In the genomic region with DNA sequence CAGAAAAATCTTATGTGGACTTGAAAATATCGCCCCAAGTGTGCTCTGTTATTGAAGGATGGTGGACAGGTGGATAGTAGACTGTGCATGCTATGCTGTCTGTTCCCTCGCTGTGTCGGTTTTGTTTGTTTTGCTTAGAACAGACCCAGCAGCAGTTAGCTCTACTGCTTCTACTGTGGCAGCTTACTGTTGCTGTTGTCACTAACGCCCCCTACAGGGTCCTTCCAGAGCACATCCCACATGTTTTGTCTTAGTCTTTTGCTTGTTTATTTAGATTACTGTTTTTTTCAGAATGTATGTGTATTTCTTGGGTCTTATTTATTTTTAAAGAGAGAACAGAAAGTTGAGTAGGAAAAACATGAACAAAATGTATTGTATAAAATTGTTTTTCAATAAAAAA, we compare ENCODE assay signal across 14 mouse cellular contexts. TPM values are rescaled to one million over a fixed set of nuclear protein-coding genes. Genes with fewer than 3 reads are reported as not detected.
DNase-seq lines count a peak whose midpoint lies in the region; ATAC-seq and TF ChIP-seq lines count a peak whose summit lies in the region.
"Had no signal": no experiment of that assay in that cellular context is flagged by ENCODE, and none has a peak within 500 bp of the region (broad histone marks: within the 10 kb centered on the region; RNA-seq: fewer than 3 reads in every experiment).

No protein-coding gene starts in this region.

- no peak overlapping the region for H3K9ac ChIP-seq in intestine, postnatal 0 days (ENCODE audit: low read depth, low read length)
- no peak overlapping the region for H3K9ac ChIP-seq in intestine, embryonic 16.5 days (ENCODE audit: low read depth, low read length)
- H3K9ac ChIP-seq: heart, embryonic 13.5 days had no signal

- H3K27me3 ChIP-seq in intestine, postnatal 0 days (replicated peaks; ENCODE audit: control insufficient read depth, insufficient read depth, low read length), result no peaks in the 10 kb centered on the region
- H3K27me3 ChIP-seq in intestine, embryonic 16.5 days (replicated peaks; ENCODE audit: control insufficient read depth, insufficient read depth, low read length), result no peaks in the 10 kb centered on the region
- H3K27me3 ChIP-seq: heart, embryonic 13.5 days had no signal

- peak; percentile 13 for DNase-seq in thymus, postnatal 0 days (ENCODE audit: low spot score)
- DNase-seq in thymus, postnatal 36 days, result no peak
- peak; percentile 61 for DNase-seq in ZHBTc4 (ENCODE audit: low read depth, low spot score)
- DNase-seq in frontal cortex, postnatal 36 days (ENCODE audit: low spot score in 2 of 2), result no peak
- no peak for DNase-seq in kidney, postnatal 10 days
- DNase-seq: cerebellum, postnatal 36 days; lung, postnatal 14 days; thymus, postnatal 14 days had no signal

- H3K9me3 ChIP-seq in intestine, postnatal 0 days (ENCODE audit: control insufficient read depth), result no peaks in the 10 kb centered on the region
- no peaks in the 10 kb centered on the region for H3K9me3 ChIP-seq in intestine, embryonic 16.5 days (ENCODE audit: control insufficient read depth, low read length)
- H3K9me3 ChIP-seq: heart, embryonic 13.5 days; limb, embryonic 10.5 days had no signal

- no peak overlapping the region for H3K27ac ChIP-seq in intestine, postnatal 0 days (ENCODE audit: low read depth, low read length)
- no peak overlapping the region for H3K27ac ChIP-seq in intestine, embryonic 16.5 days (ENCODE audit: low read length)
- H3K27ac ChIP-seq: heart, embryonic 13.5 days; limb, embryonic 10.5 days had no signal

- H3K4me1 ChIP-seq in intestine, postnatal 0 days (replicated peaks; ENCODE audit: control insufficient read depth, insufficient read depth, low read length), result no peaks in the 10 kb centered on the region
- H3K4me1 ChIP-seq in intestine, embryonic 16.5 days (ENCODE audit: control insufficient read depth, insufficient read depth, low read length), result no peaks in the 10 kb centered on the region
- H3K4me1 ChIP-seq: limb, embryonic 10.5 days had no signal

- TF ChIP-seq CTCF in intestine, postnatal 0 days (IDR thresholded peaks at IDR 0.05; ENCODE audit: low read depth), result peak; percentile 43; the same call in 1 of the 2 replicates

- no peak overlapping the region for H3K4me3 ChIP-seq in intestine, postnatal 0 days (ENCODE audit: low read depth, low read length)
- no peak overlapping the region for H3K4me3 ChIP-seq in intestine, embryonic 16.5 days (ENCODE audit: low read length)
- H3K4me3 ChIP-seq: erythroblast, embryonic 14.5 days; heart, embryonic 13.5 days; limb, embryonic 10.5 days had no signal

- no peak overlapping the region for H3K4me2 ChIP-seq in intestine, postnatal 0 days (replicated peaks; ENCODE audit: low read depth)
- H3K4me2 ChIP-seq in intestine, embryonic 16.5 days (ENCODE audit: low read depth, low read length), result no peak overlapping the region
- H3K4me2 ChIP-seq: heart, embryonic 13.5 days had no signal

- peaks cover 75% of the 10 kb centered on the region for H3K36me3 ChIP-seq in intestine, postnatal 0 days (ENCODE audit: control insufficient read depth, insufficient read depth)
- peaks cover 10% of the 10 kb centered on the region for H3K36me3 ChIP-seq in intestine, embryonic 16.5 days (ENCODE audit: control insufficient read depth, insufficient read depth, low read length)

- no peak for ATAC-seq in intestine, postnatal 0 days
- ATAC-seq in intestine, embryonic 16.5 days, result no peak
- ATAC-seq: inflammation-experienced regulatory T-cells, adult 6 months had no signal

- WGBS in intestine, postnatal 0 days, result 59% methylated on average over 4 of the region's 4 CpGs
- 61% methylated on average over 4 of the region's 4 CpGs for WGBS in intestine, embryonic 16.5 days

RNA-seq across cellular contexts. Expression of gene Uqcrc2, which starts 8.2 kb away (rescaled TPM):
- polyA plus RNA-seq in intestine, postnatal 0 days (2015; fragmentation: Nextera tagmentation; extraction: Ambion mirVana), result 246 and 267 TPM in 2 replicates
- 339 and 345 TPM in 2 replicates for polyA plus RNA-seq in intestine, embryonic 16.5 days (2015; fragmentation: Nextera tagmentation; extraction: Ambion mirVana)
- polyA plus RNA-seq in thymus, postnatal 0 days (2015; fragmentation: Nextera tagmentation; extraction: Ambion mirVana), result 213 and 220 TPM in 2 replicates

RNA-seq across cellular contexts. Expression of gene Pdzd9, which starts 26.9 kb away (rescaled TPM):
- 0.33 and 0.68 TPM in 2 replicates for polyA plus RNA-seq in intestine, postnatal 0 days (2015; fragmentation: Nextera tagmentation; extraction: Ambion mirVana)
- 0.18 and 0.34 TPM in 2 replicates for polyA plus RNA-seq in intestine, embryonic 16.5 days (2015; fragmentation: Nextera tagmentation; extraction: Ambion mirVana)
- 0.22 and 0.43 TPM in 2 replicates for polyA plus RNA-seq in thymus, postnatal 0 days (2015; fragmentation: Nextera tagmentation; extraction: Ambion mirVana)
- polyA plus RNA-seq: erythroblast, embryonic 14.5 days had no signal

RNA-seq across cellular contexts. Expression of gene Mosmo, which starts 34.2 kb away (rescaled TPM):
- 7.0 and 7.4 TPM in 2 replicates for polyA plus RNA-seq in intestine, postnatal 0 days (2015; fragmentation: Nextera tagmentation; extraction: Ambion mirVana)
- 5.1 and 6.3 TPM in 2 replicates for polyA plus RNA-seq in intestine, embryonic 16.5 days (2015; fragmentation: Nextera tagmentation; extraction: Ambion mirVana)
- 12.5 and 14.9 TPM in 2 replicates for polyA plus RNA-seq in thymus, postnatal 0 days (2015; fragmentation: Nextera tagmentation; extraction: Ambion mirVana)

Comparison
In these comparisons a context has a peak if more than half of its experiments do, and no peak if none do; other contexts are left out.
1. DNase-seq: peak in thymus, postnatal 0 days (single experiment) and ZHBTc4 (single experiment); none in thymus, postnatal 36 days (0 of 2), frontal cortex, postnatal 36 days (0 of 2) and kidney, postnatal 10 days (single experiment).